Mouse (Mus musculus) liver, embryonic 14.5 days (tissue): ENCODE measurements around the gene Plod1. TPM values are rescaled to one million over a fixed set of nuclear protein-coding genes. Genes with fewer than 3 reads are reported as not detected.

Experiments used
- ATAC-seq: fragments of 200-750 bp; cut with Nextera tagmentation; 2 replicates; pipeline ENCODE4 v1.8.0; 2017; ENCODE audit warnings: moderate number of reproducible peaks, mild to moderate bottlenecking, moderate library complexity; ENCODE audit not compliant: insufficient read depth
- DNase-seq, 3 experiments: peaks; one replicate each; pipeline ENCODE4 v3.0.0-alpha.2; 2012 to 2013; ENCODE audit warnings: low read depth in 3 of 3, low spot score in 3 of 3
- H3K27ac ChIP-seq: fragments of 300-500 bp; sonication (generic); 2 replicates; pipeline ENCODE4 v1.5.1; 2014; ENCODE audit warnings: moderate library complexity, mild to moderate bottlenecking, control low read depth, inconsistent platforms
- H3K27me3 ChIP-seq: fragments of 300-500 bp; sonication (generic); 2 replicates; pipeline ENCODE4 v1.6.1; 2014; ENCODE audit warnings: mild to moderate bottlenecking, low read length, moderate library complexity; ENCODE audit not compliant: control insufficient read depth, insufficient read depth
- H3K36me3 ChIP-seq: fragments of 300-500 bp; sonication (generic); replicated peaks from 2 replicates; pipeline ENCODE4 v1.6.1; 2014; ENCODE audit warnings: low read depth; ENCODE audit not compliant: control insufficient read depth, insufficient read depth
- H3K4me1 ChIP-seq, 2 experiments: fragments of 200-500 bp in 1 of 2; fragments of 300-500 bp in 1 of 2; sonication (generic) in 1 of 2; replicated peaks; 2 replicates each; pipeline ENCODE4 v1.6.1; 2012 to 2014; ENCODE audit warnings: antibody characterized with exemption in 1 of 2, inconsistent platforms in 1 of 2, low read length in 1 of 2; ENCODE audit not compliant: control insufficient read depth in 2 of 2, insufficient read depth in 2 of 2
- H3K4me2 ChIP-seq: fragments of 300-500 bp; sonication (generic); 2 replicates; pipeline ENCODE4 v1.6.1; 2014; ENCODE audit warnings: low read depth, mild to moderate bottlenecking, control low read depth, moderate library complexity
- H3K4me3 ChIP-seq, 2 experiments: fragments of 200-500 bp in 1 of 2; fragments of 300-500 bp in 1 of 2; sonication (generic) in 1 of 2; 2 replicates each; pipeline ENCODE4 v1.5.1; 2012 to 2014; ENCODE audit warnings: low read depth in 2 of 2, low read length in 2 of 2, mild to moderate bottlenecking in 2 of 2, control low read depth in 1 of 2, inconsistent platforms in 1 of 2, moderate library complexity in 1 of 2; ENCODE audit not compliant: insufficient read depth in 1 of 2
- H3K9ac ChIP-seq: fragments of 300-500 bp; sonication (generic); replicated peaks from 2 replicates; pipeline ENCODE4 v1.6.1; 2014; ENCODE audit warnings: mild to moderate bottlenecking, control low read depth, moderate library complexity
- H3K9me3 ChIP-seq: fragments of 300-500 bp; sonication (generic); 2 replicates; pipeline ENCODE4 v1.6.1; 2016; ENCODE audit warnings: low read length, mixed read lengths; ENCODE audit not compliant: control insufficient read depth
- CTCF ChIP-seq: IDR thresholded peaks from 2 replicates; pipeline ENCODE4 v1.5.1; 2016; ENCODE audit warnings: antibody characterized with exemption, low read depth, control low read depth
- EP300 ChIP-seq: IDR thresholded peaks from 2 replicates; pipeline ENCODE4 v1.6.1; 2016; ENCODE audit warnings: antibody characterized with exemption, low read depth
- WGBS: fragments of 180-500 bp; shearing (Covaris S2); extraction: QIAGEN DNeasy Blood & Tissue Kit; methylation state at CpG from one replicate; pipeline ENCODE4 v1.1.7; 2014; ENCODE audit not compliant: insufficient replicate concordance; 5-methylcytosine and 5-hydroxymethylcytosine counted together
- polyA plus RNA-seq, 2 experiments: library from polyadenylated mRNA; depleted of rRNA in 1 of 2; stranded (reverse) in 1 of 2; unstranded in 1 of 2; fragments of >200 nt; fragmentation: Nextera tagmentation in 1 of 2; extraction: Ambion mirVana in 1 of 2; gene quantifications; 2 replicates each; pipeline versions ENCODE4 v1.2.1 to v1.2.3; 2012 to 2014

The Plod1 gene
- polyA plus RNA-seq, 2 experiments, result 15.5 to 20.2 TPM

DNA sequence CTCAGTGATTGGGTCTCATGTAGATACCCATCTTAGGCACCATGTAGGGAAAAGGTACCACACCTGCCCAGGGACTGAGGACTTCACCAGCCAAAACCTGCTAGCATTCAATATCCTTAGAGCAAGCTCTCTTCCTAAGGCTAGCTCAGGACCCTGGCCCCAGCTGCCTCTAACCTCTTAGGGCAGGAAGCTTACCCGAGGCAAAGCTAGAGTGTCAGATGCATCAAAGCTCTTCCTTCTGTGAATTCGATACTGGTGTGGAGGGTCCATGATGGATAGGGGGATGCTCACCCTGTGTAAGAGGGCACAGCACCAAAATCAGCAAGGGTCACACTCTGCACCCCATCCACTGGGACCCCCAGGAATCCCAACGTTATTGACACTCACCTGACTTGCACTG lies 74.5 kb downstream of the Plod1 start:
- peaks cover 11% of the 10 kb centered on the region for H3K36me3 ChIP-seq
- TF ChIP-seq CTCF (no peak), EP300 (no peak)
- DNase-seq (no peak), ATAC-seq (no peak)
- H3K27ac ChIP-seq, result no peak overlapping the region
- no peak overlapping the region for H3K4me3 ChIP-seq
- H3K9ac ChIP-seq, result no peak overlapping the region
- WGBS, result 76% methylated on average over 3 of the region's 3 CpGs
- H3K4me1 ChIP-seq, result peaks cover under 1 to 5% of the 10 kb centered on the region in 2 experiments; a peak in 2 of 4 replicates
- no peaks in the 10 kb centered on the region for H3K9me3 ChIP-seq
- no peaks in the 10 kb centered on the region for H3K27me3 ChIP-seq
- no peak overlapping the region for H3K4me2 ChIP-seq

Other genes starting within 250 kb of the Plod1 start
- not detected in 2 replicates for gene Zfp534, start 234.2 kb downstream of the Plod1 start, polyA plus RNA-seq (2012; rRNA removed)
- not detected in 2 replicates for gene Zfp534, start 234.2 kb downstream of the Plod1 start, polyA plus RNA-seq (2014; fragmentation: Nextera tagmentation; extraction: Ambion mirVana)
- gene Zfp984, start 127.0 kb downstream of the Plod1 start, polyA plus RNA-seq (2012; rRNA removed), result 1.8 and 3.1 TPM in 2 replicates
- 7.1 and 7.8 TPM in 2 replicates for gene Zfp984, start 127.0 kb downstream of the Plod1 start, polyA plus RNA-seq (2014; fragmentation: Nextera tagmentation; extraction: Ambion mirVana)
- 0.73 and 1.0 TPM in 2 replicates for gene Zfp933, start 88.4 kb downstream of the Plod1 start, polyA plus RNA-seq (2012; rRNA removed)
- gene Zfp933, start 88.4 kb downstream of the Plod1 start, polyA plus RNA-seq (2014; fragmentation: Nextera tagmentation; extraction: Ambion mirVana), result 1.2 and 1.8 TPM in 2 replicates
- gene Miip, start 68.0 kb downstream of the Plod1 start, polyA plus RNA-seq (2012; rRNA removed), result 33.8 and 36.0 TPM in 2 replicates
- 18.5 and 21.8 TPM in 2 replicates for gene Miip, start 68.0 kb downstream of the Plod1 start, polyA plus RNA-seq (2014; fragmentation: Nextera tagmentation; extraction: Ambion mirVana)
- gene Fv1, start 67.8 kb downstream of the Plod1 start, polyA plus RNA-seq (2012; rRNA removed), result 1.6 and 2.2 TPM in 2 replicates
- gene Fv1, start 67.8 kb downstream of the Plod1 start, polyA plus RNA-seq (2014; fragmentation: Nextera tagmentation; extraction: Ambion mirVana), result 1.5 and 1.6 TPM in 2 replicates
- 7.5 and 8.6 TPM in 2 replicates for gene Mfn2, start 32.1 kb downstream of the Plod1 start, polyA plus RNA-seq (2012; rRNA removed)
- gene Mfn2, start 32.1 kb downstream of the Plod1 start, polyA plus RNA-seq (2014; fragmentation: Nextera tagmentation; extraction: Ambion mirVana), result 9.2 and 11.1 TPM in 2 replicates
- gene 2510039O18Rik, start 4.1 kb upstream of the Plod1 start, polyA plus RNA-seq (2012; rRNA removed), result 18.8 and 23.7 TPM in 2 replicates
- 7.8 and 8.1 TPM in 2 replicates for gene 2510039O18Rik, start 4.1 kb upstream of the Plod1 start, polyA plus RNA-seq (2014; fragmentation: Nextera tagmentation; extraction: Ambion mirVana)
- not detected in 2 replicates for gene Nppb, start 49.0 kb upstream of the Plod1 start, polyA plus RNA-seq (2012; rRNA removed)
- gene Nppb, start 49.0 kb upstream of the Plod1 start, polyA plus RNA-seq (2014; fragmentation: Nextera tagmentation; extraction: Ambion mirVana), result not detected in 2 replicates
- gene Nppa, start 64.0 kb upstream of the Plod1 start, polyA plus RNA-seq (2012; rRNA removed), result not detected in 2 replicates
- gene Nppa, start 64.0 kb upstream of the Plod1 start, polyA plus RNA-seq (2014; fragmentation: Nextera tagmentation; extraction: Ambion mirVana), result not detected in 2 replicates
- gene Clcn6, start 102.1 kb upstream of the Plod1 start, polyA plus RNA-seq (2012; rRNA removed), result 2.4 and 2.7 TPM in 2 replicates
- gene Clcn6, start 102.1 kb upstream of the Plod1 start, polyA plus RNA-seq (2014; fragmentation: Nextera tagmentation; extraction: Ambion mirVana), result 0.66 and 1.0 TPM in 2 replicates
- 9.1 and 9.2 TPM in 2 replicates for gene Mthfr, start 102.3 kb upstream of the Plod1 start, polyA plus RNA-seq (2012; rRNA removed)
- gene Mthfr, start 102.3 kb upstream of the Plod1 start, polyA plus RNA-seq (2014; fragmentation: Nextera tagmentation; extraction: Ambion mirVana), result 7.0 and 7.7 TPM in 2 replicates
- 4.0 and 4.1 TPM in 2 replicates for gene Agtrap, start 151.3 kb upstream of the Plod1 start, polyA plus RNA-seq (2012; rRNA removed)
- gene Agtrap, start 151.3 kb upstream of the Plod1 start, polyA plus RNA-seq (2014; fragmentation: Nextera tagmentation; extraction: Ambion mirVana), result 8.2 and 9.9 TPM in 2 replicates
- 7.5 and 9.4 TPM in 2 replicates for gene Mad2l2, start 193.6 kb upstream of the Plod1 start, polyA plus RNA-seq (2012; rRNA removed)
- gene Mad2l2, start 193.6 kb upstream of the Plod1 start, polyA plus RNA-seq (2014; fragmentation: Nextera tagmentation; extraction: Ambion mirVana), result 17.7 and 19.1 TPM in 2 replicates
- 0.16 and 0.22 TPM in 2 replicates for gene Draxin, start 193.9 kb upstream of the Plod1 start, polyA plus RNA-seq (2012; rRNA removed)
- gene Draxin, start 193.9 kb upstream of the Plod1 start, polyA plus RNA-seq (2014; fragmentation: Nextera tagmentation; extraction: Ambion mirVana), result 0.04 and 0.05 TPM in 2 replicates
- 7.4 and 7.5 TPM in 2 replicates for gene Fbxo6, start 215.4 kb upstream of the Plod1 start, polyA plus RNA-seq (2012; rRNA removed)
- gene Fbxo6, start 215.4 kb upstream of the Plod1 start, polyA plus RNA-seq (2014; fragmentation: Nextera tagmentation; extraction: Ambion mirVana), result 15.0 and 15.1 TPM in 2 replicates
- gene Fbxo44, start 223.7 kb upstream of the Plod1 start, polyA plus RNA-seq (2012; rRNA removed), result 1.0 and 1.2 TPM in 2 replicates
- 0.43 and 0.46 TPM in 2 replicates for gene Fbxo44, start 223.7 kb upstream of the Plod1 start, polyA plus RNA-seq (2014; fragmentation: Nextera tagmentation; extraction: Ambion mirVana)
- 0.04 and 0.09 TPM in 2 replicates for gene Fbxo2, start 223.9 kb upstream of the Plod1 start, polyA plus RNA-seq (2012; rRNA removed)
- 0.08 TPM in 1 of 2 replicates, not detected in the other for gene Fbxo2, start 223.9 kb upstream of the Plod1 start, polyA plus RNA-seq (2014; fragmentation: Nextera tagmentation; extraction: Ambion mirVana)